In genomic region chrX:114974601-114975340, GRCm38 (mm10) we compare ENCODE assay signal across 23 mouse cellular contexts.
"Had no signal": no experiment of that assay in that cellular context is flagged by ENCODE, and none has a peak within 500 bp of the region (broad histone marks: within the 10 kb centered on the region; RNA-seq: fewer than 3 reads in every experiment).

No protein-coding gene starts in this region.

- H3K9me3 ChIP-seq: heart, embryonic 13.5 days; heart, embryonic 15.5 days; hindbrain, embryonic 13.5 days; hindbrain, embryonic 15.5 days; limb, embryonic 13.5 days; limb, embryonic 15.5 days; liver, embryonic 12.5 days had no signal

- H3K4me3 ChIP-seq: gastrocnemius, adult 2 months; heart, embryonic 13.5 days; heart, embryonic 15.5 days; hindbrain, embryonic 13.5 days; hindbrain, embryonic 15.5 days; limb, embryonic 13.5 days; limb, embryonic 15.5 days; liver, embryonic 12.5 days had no signal

- DNase-seq: gastrocnemius, adult 2 months; gastrocnemius, postnatal 10 days; gastrocnemius, postnatal 25 days; heart, adult 18-20 months; heart, postnatal 14 days; heart, postnatal 36 days; kidney, adult 11 months; kidney, adult 8-10 months; kidney, postnatal 10 days; kidney, postnatal 25 days; layer of hippocampus, adult 9-11 months; layer of hippocampus, postnatal 36 days; left cerebral cortex, postnatal 4 days had no signal

- H3K36me3 ChIP-seq: heart, embryonic 13.5 days; heart, embryonic 15.5 days; hindbrain, embryonic 13.5 days; hindbrain, embryonic 15.5 days; limb, embryonic 13.5 days; limb, embryonic 15.5 days; liver, embryonic 12.5 days had no signal

- H3K27me3 ChIP-seq: heart, embryonic 13.5 days; heart, embryonic 15.5 days; hindbrain, embryonic 13.5 days; hindbrain, embryonic 15.5 days; limb, embryonic 13.5 days; limb, embryonic 15.5 days; liver, embryonic 12.5 days had no signal

- ATAC-seq: hindbrain, postnatal 0 days; intestine, embryonic 16.5 days; liver, embryonic 12.5 days had no signal

- H3K9ac ChIP-seq: heart, embryonic 13.5 days; heart, embryonic 15.5 days; hindbrain, embryonic 13.5 days; hindbrain, embryonic 15.5 days; limb, embryonic 13.5 days; limb, embryonic 15.5 days; liver, embryonic 12.5 days; liver, embryonic 14.5 days had no signal

- H3K4me1 ChIP-seq: heart, embryonic 13.5 days; heart, embryonic 15.5 days; hindbrain, embryonic 13.5 days; hindbrain, embryonic 15.5 days; limb, embryonic 13.5 days; limb, embryonic 15.5 days; liver, embryonic 12.5 days had no signal

- H3K27ac ChIP-seq: gastrocnemius, adult 2 months; heart, embryonic 13.5 days; heart, embryonic 15.5 days; hindbrain, embryonic 13.5 days; hindbrain, embryonic 15.5 days; hindbrain, postnatal 0 days; limb, embryonic 13.5 days; limb, embryonic 15.5 days; liver, embryonic 12.5 days; liver, embryonic 14.5 days had no signal
